Mouse (Mus musculus) liver, adult 2 months (tissue): ENCODE results near the gene Col4a2. TPM values are rescaled to one million over a fixed set of nuclear protein-coding genes. Genes with fewer than 3 reads are reported as not detected.

Source experiments
- DNase-seq: peaks from one replicate; pipeline ENCODE4 v3.0.0-alpha.2; 2011; ENCODE audit warnings: low read depth, low spot score; ENCODE audit errors: extremely low read depth
- H3K27ac ChIP-seq: fragments of 200-500 bp; replicated peaks from 2 replicates; pipeline ENCODE4 v1.5.1; 2012; ENCODE audit warnings: low read depth, mild to moderate bottlenecking, control low read depth, inconsistent platforms, low read length; ENCODE audit not compliant: insufficient read depth
- H3K27me3 ChIP-seq: fragments of 200-500 bp; 2 replicates; pipeline ENCODE4 v1.6.1; 2012; ENCODE audit warnings: mild to moderate bottlenecking, moderate library complexity, low read length, inconsistent platforms; ENCODE audit not compliant: control insufficient read depth, insufficient read depth
- H3K36me3 ChIP-seq: fragments of 200-500 bp; 2 replicates; pipeline ENCODE4 v1.6.1; 2012; ENCODE audit warnings: low read length, inconsistent platforms; ENCODE audit not compliant: control insufficient read depth, insufficient read depth
- H3K4me1 ChIP-seq: fragments of 200-500 bp; 2 replicates; pipeline ENCODE4 v1.6.1; 2011; ENCODE audit warnings: low read length; ENCODE audit not compliant: control insufficient read depth, insufficient read depth
- H3K4me3 ChIP-seq: fragments of 200-500 bp; 2 replicates; pipeline ENCODE4 v1.5.1; 2011; ENCODE audit warnings: low read depth, mild to moderate bottlenecking, control low read depth, low read length, moderate library complexity; ENCODE audit not compliant: insufficient read depth
- H3K79me2 ChIP-seq: fragments of 200-500 bp; 2 replicates; pipeline ENCODE4 v1.6.1; 2012; ENCODE audit warnings: inconsistent platforms, mild to moderate bottlenecking, low read length, moderate library complexity; ENCODE audit not compliant: control insufficient read depth, insufficient read depth
- H3K9ac ChIP-seq: fragments of 200-500 bp; 2 replicates; pipeline ENCODE4 v1.6.1; 2012; ENCODE audit warnings: low read depth, mild to moderate bottlenecking, control low read depth, inconsistent platforms, low read length
- CTCF ChIP-seq: fragments of 200-500 bp; IDR thresholded peaks from 2 replicates; pipeline ENCODE4 v1.5.1; 2011; ENCODE audit warnings: low read depth, low read length, control low read depth
- POLR2A ChIP-seq: fragments of 200-500 bp; IDR thresholded peaks from 2 replicates; pipeline ENCODE4 v1.6.1; 2011; ENCODE audit warnings: low read length, control low read depth; ENCODE audit not compliant: insufficient read depth; ENCODE audit errors: extremely low read depth
- WGBS: fragments of 180-500 bp; shearing (Covaris S2); methylation state at CpG from one replicate; pipeline ENCODE4 v1.1.7; 2018; 5-methylcytosine and 5-hydroxymethylcytosine counted together
- polyA plus RNA-seq: library from polyadenylated mRNA; depleted of rRNA; stranded (reverse); fragments of >200 nt; gene quantifications from 2 replicates; pipeline ENCODE4 v1.2.3, GENCODE M21; 2012
- total RNA-seq: library from RNA; depleted of rRNA; stranded (reverse); fragments of >200 nt; gene quantifications from 2 replicates; pipeline ENCODE4 v1.2.3, GENCODE M21; 2014

Gene Col4a2
- total and polyA plus RNA-seq, 2 experiments, result 7.7 to 8.0 TPM

GRCm38 (mm10) chr8:11346225-11346624 is 33.6 kb downstream of the Col4a2 start:
- DNase-seq, result no peak
- no peaks in the 10 kb centered on the region for H3K27me3 ChIP-seq
- no peaks in the 10 kb centered on the region for H3K4me1 ChIP-seq
- H3K4me3 ChIP-seq, result no peak overlapping the region
- H3K9ac ChIP-seq, result no peak overlapping the region
- 77% methylated on average over 10 of the region's 10 CpGs for WGBS
- TF ChIP-seq CTCF (no peak), POLR2A (no peak)
- H3K27ac ChIP-seq, result no peak overlapping the region
- H3K36me3 ChIP-seq, result no peaks in the 10 kb centered on the region
- peaks cover 3% of the 10 kb centered on the region; the same call in 1 of the 2 replicates for H3K79me2 ChIP-seq

- no peak overlapping the region for H3K27ac ChIP-seq
- H3K27me3 ChIP-seq, result no peaks in the 10 kb centered on the region
- H3K4me1 ChIP-seq, result no peaks in the 10 kb centered on the region
- H3K4me3 ChIP-seq, result no peak overlapping the region
- 74% methylated on average over 9 of the region's 9 CpGs for WGBS
- no peaks in the 10 kb centered on the region for H3K36me3 ChIP-seq
- DNase-seq, result no peak
- H3K9ac ChIP-seq, result no peak overlapping the region
- TF ChIP-seq CTCF, result no peak
- no peak for TF ChIP-seq POLR2A
- H3K79me2 ChIP-seq, result peaks cover 3% of the 10 kb centered on the region; the same call in 1 of the 2 replicates
These were observed 35.1 kb downstream of the Col4a2 start for GRCm38 (mm10) chr8:11347699-11348098.

GRCm38 (mm10) chr8:11348622-11349021 is 36.0 kb downstream of the Col4a2 start:
- Histone ChIP-seq H3K79me2 (peaks cover 2% of the 10 kb centered on the region; the same call in 1 of the 2 replicates), H3K27me3 (no peaks in the 10 kb centered on the region), H3K4me3 (no peak overlapping the region), H3K27ac (no peak overlapping the region), H3K9ac (no peak overlapping the region), H3K4me1 (no peaks in the 10 kb centered on the region), H3K36me3 (no peaks in the 10 kb centered on the region)
- DNase-seq, result no peak
- 74% methylated on average over 11 of the region's 11 CpGs for WGBS
- TF ChIP-seq POLR2A (no peak), CTCF (no peak)

GRCm38 (mm10) chr8:11351355-11351754 is 38.8 kb downstream of the Col4a2 start:
- H3K27me3 ChIP-seq, result no peaks in the 10 kb centered on the region
- TF ChIP-seq CTCF, result no peak
- TF ChIP-seq POLR2A, result no peak
- no peak for DNase-seq
- no peaks in the 10 kb centered on the region; the same call in 1 of the 2 replicates for H3K79me2 ChIP-seq
- no peak overlapping the region for H3K9ac ChIP-seq
- H3K27ac ChIP-seq, result no peak overlapping the region
- H3K4me3 ChIP-seq, result no peak overlapping the region
- 85% methylated on average over 6 of the region's 6 CpGs for WGBS
- no peaks in the 10 kb centered on the region for H3K36me3 ChIP-seq
- H3K4me1 ChIP-seq, result no peaks in the 10 kb centered on the region

GRCm38 (mm10) chr8:11352514-11352913 is 39.9 kb downstream of the Col4a2 start:
- Histone ChIP-seq H3K79me2 (no peaks in the 10 kb centered on the region; the same call in 1 of the 2 replicates), H3K27me3 (no peaks in the 10 kb centered on the region), H3K36me3 (no peaks in the 10 kb centered on the region), H3K4me1 (no peaks in the 10 kb centered on the region), H3K9ac (no peak overlapping the region), H3K27ac (no peak overlapping the region), H3K4me3 (no peak overlapping the region)
- TF ChIP-seq CTCF (no peak), POLR2A (no peak)
- DNase-seq, result no peak
- 87% methylated on average over 11 of the region's 11 CpGs for WGBS

- WGBS, result 97% methylated on average over 8 of the region's 8 CpGs
- no peaks in the 10 kb centered on the region for H3K27me3 ChIP-seq
- no peak for DNase-seq
- no peak overlapping the region for H3K27ac ChIP-seq
- no peak for TF ChIP-seq POLR2A
- peak; percentile 17; the same call in 1 of the 2 replicates for TF ChIP-seq CTCF
- H3K4me1 ChIP-seq, result no peaks in the 10 kb centered on the region
- no peak overlapping the region for H3K4me3 ChIP-seq
- H3K79me2 ChIP-seq, result no peaks in the 10 kb centered on the region; the same call in 1 of the 2 replicates
- H3K36me3 ChIP-seq, result no peaks in the 10 kb centered on the region
- no peak overlapping the region for H3K9ac ChIP-seq
These were observed 42.3 kb downstream of the Col4a2 start for GRCm38 (mm10) chr8:11354800-11355451.
